Mouse (Mus musculus) megakaryocyte, embryonic 14.5 days (primary cell): ENCODE results near the gene Pde4d.

Experiments used
- FLI1 ChIP-seq: IDR thresholded peaks from 2 replicates; pipeline ENCODE4 v1.6.1; 2012; ENCODE audit warnings: low read length, inconsistent platforms, mixed read lengths
- GATA1 ChIP-seq: IDR thresholded peaks from 3 replicates; pipeline ENCODE4 v1.6.1; 2012; ENCODE audit warnings: mixed read lengths, low read length, inconsistent platforms, borderline replicate concordance

- no peak for TF ChIP-seq FLI1
- TF ChIP-seq GATA1 = no peak
Observed at GRCm38 (mm10) chr13:109645910-109646284, 1196.1 kb downstream of the Pde4d start.
